Mouse (Mus musculus) gastrocnemius, adult 8-10 months (tissue): Measurements from ENCODE around the gene Rassf4. TPM values are rescaled to one million over a fixed set of nuclear protein-coding genes. Genes with fewer than 3 reads are reported as not detected.
"Not testable (repeated sequence)": the region's sequence is repeated elsewhere in the genome, so short reads cannot be mapped to it uniquely, and the experiment has no call there.

ENCODE experiments used
- DNase-seq, 2 experiments: peaks; one replicate each; pipeline ENCODE4 v3.0.0; 2022; ENCODE audit warnings: low spot score in 2 of 2
- microRNA-seq: library from miRNA; unstranded; fragments of <30 nt; microRNA quantifications from one replicate; pipeline ENCODE4 v1.2.0, GENCODE M21; 2022
- total RNA-seq, 4 experiments: library from RNA; stranded (reverse); gene quantifications; 2 replicates each; pipeline ENCODE4 v1.2.4; 2022

The Rassf4 gene
- total RNA-seq, 4 experiments from 2014 or later, result 1.1 to 1.7 (median 1.1) TPM

- DNase-seq, result no peak
These were observed 37.0 kb downstream of the Rassf4 start for GRCm38 (mm10) chr6:116636581-116637235.

- DNase-seq, result peak; percentile 28 to 50
These were observed 38.2 kb downstream of the Rassf4 start for GRCm38 (mm10) chr6:116635251-116636180.

- DNase-seq, result no peak
These were observed 39.7 kb downstream of the Rassf4 start for GRCm38 (mm10) chr6:116633741-116634695.

- DNase-seq, result peak; percentile 35 to 42
These were observed 41.6 kb downstream of the Rassf4 start for GRCm38 (mm10) chr6:116632129-116632528.

GRCm38 (mm10) chr6:116629766-116630165 lies 44.0 kb downstream of the Rassf4 start:
- no peak for DNase-seq

- peak in 1 of 2 experiments; percentile 33 for DNase-seq
These were observed 45.1 kb downstream of the Rassf4 start, which contains the start of gene Zfp422 for GRCm38 (mm10) chr6:116628539-116629171. Gene Zfp422 (minus strand): TSS chr6:116628999.

GRCm38 (mm10) chr6:116628095-116628494 lies 45.7 kb downstream of the Rassf4 start:
- no peak for DNase-seq

- DNase-seq, result not testable (repeated sequence)
These were observed 47.3 kb downstream of the Rassf4 start for GRCm38 (mm10) chr6:116626417-116626816.

GRCm38 (mm10) chr6:116621318-116622023 lies 52.3 kb downstream of the Rassf4 start:
- no peak for DNase-seq

- DNase-seq, result no peak
These were observed 55.7 kb downstream of the Rassf4 start for GRCm38 (mm10) chr6:116618073-116618472.

- no peak for DNase-seq
These were observed 58.0 kb downstream of the Rassf4 start for GRCm38 (mm10) chr6:116615719-116616118.

- DNase-seq, result no peak
These were observed 66.5 kb downstream of the Rassf4 start for GRCm38 (mm10) chr6:116607230-116607629.

GRCm38 (mm10) chr6:116600969-116601368 lies 72.8 kb downstream of the Rassf4 start:
- DNase-seq, result not testable (repeated sequence)

GRCm38 (mm10) chr6:116584095-116584494 lies 89.7 kb downstream of the Rassf4 start, which contains the start of gene Olfr215:
Gene Olfr215 (minus strand): TSS chr6:116584195.
- DNase-seq, result no peak

Small RNA genes lying within 50 kb of the gene (microRNA-seq; reads per million reads assigned to microRNA genes)
- not detected for gene Mir7043

Other genes starting within 250 kb of the Rassf4 start
- under 1 TPM; 0.87 to 0.94 (median 0.91) TPM for gene Alox5, start 212.8 kb downstream of the Rassf4 start, total RNA-seq
- not detected for gene Olfr211, start 184.9 kb downstream of the Rassf4 start, total RNA-seq
- under 1 TPM in 1 of 4 experiments, not detected in 3; 0.10 TPM for gene Olfr212, start 167.4 kb downstream of the Rassf4 start, total RNA-seq
- not detected for gene Olfr213, start 135.5 kb downstream of the Rassf4 start, total RNA-seq
- gene Gm5580, start 122.8 kb downstream of the Rassf4 start, total RNA-seq, result 1 to 10 TPM in 3 of 4 experiments, under 1 TPM in 1; 0.89 to 2.2 (median 1.4) TPM
- gene Olfr214, start 119.7 kb downstream of the Rassf4 start, total RNA-seq, result not detected
- gene Olfr215, start 89.8 kb downstream of the Rassf4 start, total RNA-seq, result not detected
- 1 to 10 TPM; 5.9 to 7.9 (median 7.2) TPM for gene Zfp422, start 45.0 kb downstream of the Rassf4 start, total RNA-seq
- 10 to 100 TPM in 1 of 4 experiments, 1 to 10 TPM in 3; 3.5 to 31.5 (median 5.1) TPM for gene Depp1, start 23.3 kb downstream of the Rassf4 start, total RNA-seq
- gene Tmem72, start 43.0 kb upstream of the Rassf4 start, total RNA-seq, result under 1 TPM in 2 of 4 experiments, not detected in 2; 0.02 to 0.03 TPM